Mouse (Mus musculus): ENCODE data around the gene Ctdnep1.
"Not testable (repeated sequence)": the region's sequence is repeated elsewhere in the genome, so short reads cannot be mapped to it uniquely, and the experiment has no call there.

DNA sequence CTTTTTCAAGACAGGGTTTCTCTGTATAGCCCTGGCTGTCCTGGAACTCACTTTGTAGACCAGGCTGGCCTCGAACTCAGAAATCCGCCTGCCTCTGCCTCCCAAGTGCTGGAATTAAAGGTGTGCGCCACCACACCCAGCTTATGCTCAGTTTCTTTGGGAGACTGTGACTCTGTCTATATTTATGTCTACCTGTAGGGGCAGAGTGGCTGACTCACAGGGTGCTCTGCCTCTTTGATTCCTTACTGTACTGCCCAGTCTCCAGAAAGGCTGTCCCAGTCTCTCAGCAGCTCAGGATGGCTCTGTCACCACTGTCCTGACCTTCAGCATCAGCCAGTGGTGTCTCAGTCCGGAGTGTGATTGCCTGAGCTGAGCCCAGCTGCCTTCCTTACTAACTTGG, 25.3 kb upstream of the Ctdnep1 start:
- TF ChIP-seq JUN (IDR thresholded peaks at IDR 0.05; ENCODE audit: insufficient read depth, low read depth, low read length); KAT2A (IDR thresholded peaks at IDR 0.05; ENCODE audit: insufficient replicate concordance, low read length); MAX (IDR thresholded peaks at IDR 0.05; ENCODE audit: low read length); MAZ (IDR thresholded peaks at IDR 0.05; ENCODE audit: low read depth, low read length); HCFC1 (IDR thresholded peaks at IDR 0.05; ENCODE audit: low read depth, low read length); TBP (conservative IDR thresholded peaks at IDR 0.05; ENCODE audit: low read depth, low read length); GABPA (IDR thresholded peaks at IDR 0.05; ENCODE audit: insufficient replicate concordance, low read depth, low read length): not testable (repeated sequence)

Data from CH12.LX (cell line).